Mouse (Mus musculus) heart, adult 9 months (tissue): ENCODE results near the gene Arhgef3.

Experiments used
- DNase-seq, 2 experiments: peaks; one replicate each; pipeline ENCODE4 v3.0.0; 2022; ENCODE audit warnings: low spot score in 2 of 2

The Arhgef3 gene

GRCm38 (mm10) chr14:27164639-27165038 is 49.9 kb downstream of the Arhgef3 start:
- DNase-seq, result no peak

- DNase-seq, result no peak
Measured at GRCm38 (mm10) chr14:27166751-27167150, 52.1 kb downstream of the Arhgef3 start.

- DNase-seq, result no peak
Measured at GRCm38 (mm10) chr14:27167177-27167576, 52.5 kb downstream of the Arhgef3 start.

GRCm38 (mm10) chr14:27168387-27168786 is 53.7 kb downstream of the Arhgef3 start:
- no peak for DNase-seq

- DNase-seq, result no peak
Measured at GRCm38 (mm10) chr14:27169287-27169686, 54.6 kb downstream of the Arhgef3 start.

- no peak for DNase-seq
Measured at GRCm38 (mm10) chr14:27170421-27170820, 55.7 kb downstream of the Arhgef3 start.

GRCm38 (mm10) chr14:27171175-27171830 is 56.6 kb downstream of the Arhgef3 start:
- peak; percentile 78 to 83 for DNase-seq

- DNase-seq, result peak; percentile 73 to 87
Measured at GRCm38 (mm10) chr14:27173178-27173803, 58.6 kb downstream of the Arhgef3 start.

GRCm38 (mm10) chr14:27174188-27174786 is 59.6 kb downstream of the Arhgef3 start:
- no peak for DNase-seq

GRCm38 (mm10) chr14:27174831-27175301 is 60.2 kb downstream of the Arhgef3 start:
- DNase-seq, result no peak

GRCm38 (mm10) chr14:27175343-27175742 is 60.6 kb downstream of the Arhgef3 start:
- no peak for DNase-seq

GRCm38 (mm10) chr14:27177800-27178559 is 63.3 kb downstream of the Arhgef3 start:
- peak in 1 of 2 experiments; percentile 88 for DNase-seq

GRCm38 (mm10) chr14:27178560-27178920 is 63.8 kb downstream of the Arhgef3 start:
- peak; percentile 90 to 94 for DNase-seq

- peak in 1 of 2 experiments; percentile 61 for DNase-seq
Measured at GRCm38 (mm10) chr14:27179771-27180170, 65.1 kb downstream of the Arhgef3 start.

- DNase-seq, result peak; percentile 78
Measured at GRCm38 (mm10) chr14:27182059-27182458, 67.4 kb downstream of the Arhgef3 start.

GRCm38 (mm10) chr14:27182646-27183438 is 68.1 kb downstream of the Arhgef3 start:
- DNase-seq, result no peak

- peak in 1 of 2 experiments; percentile 79 for DNase-seq
Measured at GRCm38 (mm10) chr14:27183501-27184230, 69.0 kb downstream of the Arhgef3 start.

GRCm38 (mm10) chr14:27185902-27186301 is 71.2 kb downstream of the Arhgef3 start:
- no peak for DNase-seq

GRCm38 (mm10) chr14:27186596-27186995 is 71.9 kb downstream of the Arhgef3 start:
- DNase-seq, result no peak

- peak; percentile 75 to 85 for DNase-seq
Measured at GRCm38 (mm10) chr14:27187025-27187424, 72.3 kb downstream of the Arhgef3 start.

GRCm38 (mm10) chr14:27187885-27188284 is 73.2 kb downstream of the Arhgef3 start:
- no peak for DNase-seq
